Mouse (Mus musculus) ES-E14 (cell line): ENCODE measurements at regions not wholly inside any gene's neighbourhood (a gene's known extent, or its start where the extent isn't known, plus 50 kb on each side); places are given as distances from the start of the nearest gene placed in this dataset.

Experiments
- DNase-seq: peaks from one replicate; pipeline ENCODE4 v3.0.0-alpha.2; 2013; ENCODE audit warnings: low read depth, low spot score
- H3K27ac ChIP-seq: 2 replicates; pipeline ENCODE4 v1.5.1; 2012; ENCODE audit warnings: low read depth, mild to moderate bottlenecking, low read length, moderate library complexity, mixed read lengths; ENCODE audit not compliant: poor library complexity, insufficient read depth, severe bottlenecking
- H3K36me3 ChIP-seq: 2 replicates; pipeline ENCODE4 v1.6.1; 2012; ENCODE audit warnings: mild to moderate bottlenecking, low read length, moderate library complexity, mixed read lengths; ENCODE audit not compliant: control insufficient read depth, poor library complexity, insufficient read depth, severe bottlenecking
- H3K4me1 ChIP-seq, 2 experiments: fragments of 150-350 bp in 1 of 2; sonication (generic) in 1 of 2; 2 replicates each; pipeline ENCODE4 v1.6.1; 2012; ENCODE audit warnings: low read length in 2 of 2, mild to moderate bottlenecking in 1 of 2, mixed read lengths in 1 of 2; ENCODE audit not compliant: control insufficient read depth in 2 of 2, insufficient read depth in 2 of 2, poor library complexity in 1 of 2
- H3K4me3 ChIP-seq, 2 experiments: fragments of 150-350 bp in 1 of 2; sonication (generic) in 1 of 2; 2 replicates each; pipeline ENCODE4 v1.5.1; 2012; ENCODE audit warnings: low read length in 2 of 2, low read depth in 1 of 2, mild to moderate bottlenecking in 1 of 2, mixed read lengths in 1 of 2; ENCODE audit not compliant: insufficient read depth in 1 of 2, poor library complexity in 1 of 2, severe bottlenecking in 1 of 2
- H3K9ac ChIP-seq: 2 replicates; pipeline ENCODE4 v1.6.1; 2012; ENCODE audit warnings: low read depth, mild to moderate bottlenecking, low read length, mixed read lengths; ENCODE audit not compliant: poor library complexity, insufficient read depth, severe bottlenecking
- H3K9me3 ChIP-seq: fragments of 150-350 bp; sonication (generic); 2 replicates; pipeline ENCODE4 v1.6.1; 2012; ENCODE audit warnings: low read depth, mild to moderate bottlenecking, low read length; ENCODE audit not compliant: control insufficient read depth, insufficient read depth
- CHD2 ChIP-seq: IDR thresholded peaks from 2 replicates; pipeline ENCODE4 v1.6.1; 2014; ENCODE audit warnings: mild to moderate bottlenecking, low read depth, low read length, inconsistent platforms
- HCFC1 ChIP-seq: IDR thresholded peaks from 2 replicates; pipeline ENCODE4 v1.6.1; 2012; ENCODE audit warnings: low read length, inconsistent platforms, borderline replicate concordance; ENCODE audit not compliant: insufficient read depth
- MAFK ChIP-seq: IDR thresholded peaks from 2 replicates; pipeline ENCODE4 v1.6.1; 2014; ENCODE audit warnings: mild to moderate bottlenecking, low read depth, low read length, inconsistent platforms; ENCODE audit not compliant: insufficient read depth
- ZC3H11A ChIP-seq: IDR thresholded peaks from 2 replicates; pipeline ENCODE4 v1.6.1; 2012; ENCODE audit warnings: low read depth, mild to moderate bottlenecking, inconsistent platforms, low read length, borderline replicate concordance
- ZNF384 ChIP-seq: IDR thresholded peaks from 2 replicates; pipeline ENCODE4 v1.6.1; 2012; ENCODE audit warnings: low read depth, low read length, inconsistent platforms
- in situ Hi-C, 2 experiments: fragments of 600-800 bp; cut with MboI; formaldehyde crosslinking; loops; one replicate each; pipeline ENCODE4 v1.15.1; 2025; ENCODE audit warnings: low sequenced_read_pairs in 2 of 2, inconsistent platforms in 1 of 2; ENCODE audit not compliant: unreplicated experiment in 2 of 2

DNA sequence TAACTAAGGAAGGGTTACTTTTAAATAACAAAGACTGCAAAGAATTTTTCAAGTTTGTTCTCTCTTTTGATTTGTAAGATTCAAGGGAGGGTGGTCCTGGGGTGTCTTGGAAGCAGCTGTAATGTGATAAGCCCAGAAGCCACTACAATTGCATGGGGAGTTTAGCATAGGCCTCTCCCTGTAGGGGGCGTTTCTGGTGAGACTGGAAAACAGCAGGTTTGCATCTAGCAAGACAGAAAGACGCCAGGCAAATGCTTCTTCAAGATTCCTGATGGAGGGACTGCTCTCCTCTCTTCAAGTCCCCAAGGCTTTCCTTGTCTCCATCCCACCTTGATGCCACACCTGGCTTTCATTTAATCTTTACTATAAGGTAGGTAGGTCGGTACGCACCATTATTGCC, 112.1 kb downstream of the Akr1d1 start:
- H3K4me3 ChIP-seq = peak overlapping the region in 1 of 2 experiments; percentile 45; a peak in 2 of 4 replicates
- no peaks in the 10 kb centered on the region for H3K9me3 ChIP-seq
- no peak overlapping the region; the same call in 1 of the 2 replicates for H3K27ac ChIP-seq
- no peaks in the 10 kb centered on the region for H3K36me3 ChIP-seq
- H3K9ac ChIP-seq = no peak overlapping the region
- no peak for TF ChIP-seq ZNF384
- TF ChIP-seq ZC3H11A = no peak
- TF ChIP-seq HCFC1 = no peak
- TF ChIP-seq CHD2 = no peak
- no peak for TF ChIP-seq MAFK
- peak; percentile 49 for DNase-seq
- H3K4me1 ChIP-seq = peaks cover 3 to 4% of the 10 kb centered on the region in 2 experiments; a peak in 1 of 4 replicates
- in situ Hi-C loops = no loop called here

GRCm38 (mm10) chr6:37642701-37643121, 112.7 kb downstream of the Akr1d1 start:
- Histone ChIP-seq H3K9ac (no peak overlapping the region), H3K4me3 (peak overlapping the region in 1 of 2 experiments; percentile 45; a peak in 2 of 4 replicates), H3K36me3 (no peaks in the 10 kb centered on the region), H3K9me3 (no peaks in the 10 kb centered on the region), H3K4me1 (peaks cover 3 to 4% of the 10 kb centered on the region in 2 experiments; a peak in 1 of 4 replicates), H3K27ac (no peak overlapping the region; the same call in 1 of the 2 replicates)
- in situ Hi-C loops = no loop called here
- TF ChIP-seq MAFK (no peak), CHD2 (no peak), ZNF384 (no peak), HCFC1 (no peak), ZC3H11A (no peak)
- DNase-seq = no peak

DNA sequence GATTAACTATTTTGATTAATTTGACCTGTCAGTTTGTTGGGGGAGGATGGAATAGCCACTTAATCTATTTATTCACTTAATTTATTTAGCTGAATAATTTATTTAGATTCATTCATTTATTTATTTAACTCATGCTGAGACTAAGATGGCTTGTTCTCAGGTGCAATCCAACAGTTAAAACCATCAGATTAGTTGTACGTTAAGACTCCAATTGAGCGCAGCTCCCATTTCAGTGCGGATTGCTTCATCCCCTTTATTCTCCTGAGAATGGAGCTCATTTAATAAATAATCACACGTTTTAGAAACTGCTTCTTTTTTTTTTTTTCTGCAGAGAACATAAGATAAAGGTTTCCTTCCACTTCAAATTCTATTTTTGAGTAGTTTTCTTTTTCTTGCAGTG, 113.2 kb downstream of the Akr1d1 start:
- Histone ChIP-seq H3K36me3 (no peaks in the 10 kb centered on the region), H3K9ac (no peak overlapping the region), H3K4me3 (no peak overlapping the region), H3K4me1 (peaks cover 3 to 4% of the 10 kb centered on the region in 2 experiments; a peak in 1 of 4 replicates), H3K27ac (no peak overlapping the region), H3K9me3 (no peaks in the 10 kb centered on the region)
- DNase-seq = no peak
- TF ChIP-seq MAFK (no peak), ZC3H11A (no peak), CHD2 (no peak), ZNF384 (no peak), HCFC1 (no peak)
- in situ Hi-C loops = no loop called here

GRCm38 (mm10) chr6:37643718-37644117, 113.7 kb downstream of the Akr1d1 start:
- H3K9me3 ChIP-seq = no peaks in the 10 kb centered on the region
- no peak overlapping the region for H3K9ac ChIP-seq
- H3K4me3 ChIP-seq = no peak overlapping the region
- peaks cover 3 to 4% of the 10 kb centered on the region in 2 experiments; a peak in 1 of 4 replicates for H3K4me1 ChIP-seq
- no peak for DNase-seq
- H3K36me3 ChIP-seq = no peaks in the 10 kb centered on the region
- in situ Hi-C loops = no loop called here
- no peak overlapping the region for H3K27ac ChIP-seq
- no peak for TF ChIP-seq ZNF384
- TF ChIP-seq MAFK = no peak
- TF ChIP-seq CHD2 = no peak
- no peak for TF ChIP-seq HCFC1
- TF ChIP-seq ZC3H11A = no peak
